Mouse (Mus musculus): ENCODE measurements around the gene Pnpla2. TPM values are rescaled to one million over a fixed set of nuclear protein-coding genes. Genes with fewer than 3 reads are reported as not detected.

Pnpla2 gene
- total RNA-seq, 2 experiments from 2014 or later = 119 to 151 TPM

DNA sequence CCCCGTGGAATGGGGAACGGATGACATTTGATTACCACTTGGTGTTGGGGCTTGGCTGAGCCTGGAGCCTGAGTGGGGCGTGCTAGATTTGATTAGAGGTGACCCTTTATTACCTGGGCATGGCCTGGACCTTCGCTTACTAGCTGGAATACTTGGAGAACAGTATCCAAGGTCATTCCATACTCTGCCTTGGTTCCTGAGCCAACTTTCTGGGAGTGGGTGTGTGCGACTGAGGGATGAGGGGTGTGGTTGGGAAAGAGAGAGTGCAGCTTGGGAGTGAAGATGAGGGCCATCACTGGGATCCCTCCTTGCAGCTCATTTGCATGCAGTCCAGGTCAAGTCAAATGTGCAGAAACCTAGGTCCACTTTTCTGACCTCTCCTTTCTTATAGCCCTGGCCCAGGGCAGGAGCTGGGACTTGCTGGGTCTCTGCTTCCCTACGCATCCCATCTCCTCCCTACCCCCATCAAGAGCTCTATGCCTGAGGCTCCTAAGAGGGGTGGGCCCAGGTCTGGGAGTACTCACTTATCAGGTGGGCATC, 28.2 kb downstream of the Pnpla2 start:
- DNase-seq = no peak

DNA sequence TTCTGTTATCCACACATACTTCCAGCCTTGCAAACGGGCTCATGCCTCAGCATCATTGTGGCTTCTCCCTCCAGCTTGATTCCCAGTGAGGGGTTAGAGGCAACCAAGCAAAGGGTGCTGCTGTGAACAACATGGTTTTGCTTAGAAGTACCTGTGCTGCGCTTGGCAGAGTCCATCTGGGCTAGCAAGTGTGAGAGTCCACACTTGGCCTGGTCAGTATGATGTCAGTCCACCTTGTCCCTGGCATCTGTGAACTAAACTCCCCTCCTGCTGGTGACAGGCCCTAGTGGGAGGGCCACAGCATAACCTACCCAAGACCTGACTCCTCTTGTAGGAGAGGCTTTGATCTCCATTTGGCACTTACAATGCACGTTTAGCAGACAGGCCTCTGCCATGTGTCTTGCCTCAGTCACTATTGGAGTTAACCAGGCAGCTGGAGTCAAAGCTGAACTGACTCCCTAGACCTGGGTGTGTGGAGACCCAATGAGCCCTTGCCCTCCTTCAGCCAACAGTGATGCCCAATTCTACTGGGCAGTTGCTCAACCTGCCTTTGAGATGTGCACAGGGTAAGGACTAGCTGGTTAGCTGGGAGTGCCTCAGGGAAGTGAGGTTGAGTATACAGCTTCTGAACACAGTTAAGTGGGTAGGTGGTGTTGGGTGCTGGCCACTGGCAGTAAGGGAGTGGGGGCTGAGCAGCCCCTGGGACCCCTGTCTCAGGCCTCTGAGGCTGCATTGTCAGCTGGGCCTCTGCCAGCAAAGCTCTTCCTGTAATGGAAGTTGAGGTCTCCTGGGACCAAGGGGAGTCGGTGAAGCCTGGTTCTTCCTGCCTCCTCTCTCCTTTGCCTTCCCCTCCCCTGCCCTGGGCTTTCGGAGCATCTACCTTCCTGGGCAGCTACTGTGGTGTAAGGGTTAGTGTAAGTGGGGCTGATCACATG, 29.5 kb downstream of the Pnpla2 start:
- DNase-seq = no peak

GRCm38 (mm10) chr7:141485186-141485585, 30.2 kb downstream of the Pnpla2 start:
- DNase-seq = no peak

- no peak for DNase-seq
These were observed 30.6 kb downstream of the Pnpla2 start for GRCm38 (mm10) chr7:141485606-141486005.

DNA sequence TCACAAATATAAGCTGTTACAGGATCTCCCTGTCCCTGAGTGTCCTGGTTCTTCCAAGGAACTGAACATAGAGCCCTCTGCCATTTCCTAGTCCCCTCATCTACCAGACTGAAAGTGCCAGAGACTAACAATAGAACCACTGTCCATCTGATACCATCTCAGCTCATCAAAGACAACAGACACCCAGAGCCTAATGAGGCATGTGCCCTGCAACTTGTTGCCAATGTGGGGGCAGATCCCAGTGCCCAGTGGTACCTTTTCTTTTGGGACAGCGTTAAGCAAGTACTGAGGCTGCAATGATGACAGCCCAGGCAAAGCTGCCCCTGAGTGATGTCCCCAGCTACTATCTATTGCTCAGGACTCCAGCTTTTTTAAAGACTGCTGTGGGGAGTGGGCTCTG, 31.2 kb downstream of the Pnpla2 start:
- no peak for DNase-seq

DNA sequence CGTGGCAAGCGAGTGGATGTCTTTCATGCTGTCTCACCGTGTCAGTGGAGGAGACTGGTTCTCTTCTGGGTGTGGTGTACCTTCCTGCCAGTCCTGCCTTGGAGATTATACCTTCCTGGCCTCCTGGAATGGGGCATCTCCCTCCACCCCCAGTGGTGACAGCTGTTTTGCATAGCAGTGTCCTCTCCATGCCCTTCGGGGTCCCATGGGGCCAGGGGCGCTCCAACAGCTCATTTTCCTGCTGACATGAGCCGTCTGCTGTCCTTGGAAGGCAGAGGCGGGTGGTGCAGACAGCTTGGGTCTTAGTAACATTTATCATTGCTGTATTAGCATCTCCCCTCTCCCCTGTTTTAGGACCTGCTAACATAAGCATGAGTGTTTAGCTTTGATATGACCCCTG, 32.1 kb downstream of the Pnpla2 start:
- DNase-seq = no peak

DNA sequence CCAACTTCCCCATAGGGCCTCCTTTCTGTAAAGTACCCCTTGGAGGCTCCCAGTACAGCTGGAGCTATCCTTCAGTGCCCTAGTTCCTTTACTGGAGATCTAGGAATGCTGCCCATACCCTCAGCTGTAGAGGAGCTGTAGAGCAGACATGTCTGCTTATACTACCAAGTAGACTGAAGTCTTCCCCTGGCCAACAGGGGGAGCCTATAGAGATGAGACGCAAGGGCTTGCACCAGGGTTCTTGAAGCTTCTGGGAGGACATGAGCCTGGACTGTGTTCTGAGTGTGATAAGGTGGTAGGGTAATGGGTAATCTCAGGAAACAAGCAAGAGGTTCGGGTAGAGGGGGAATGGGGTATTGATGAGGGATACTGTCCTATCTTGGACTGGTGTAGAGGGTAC, 36.2 kb downstream of the Pnpla2 start:
- no peak for DNase-seq

DNA sequence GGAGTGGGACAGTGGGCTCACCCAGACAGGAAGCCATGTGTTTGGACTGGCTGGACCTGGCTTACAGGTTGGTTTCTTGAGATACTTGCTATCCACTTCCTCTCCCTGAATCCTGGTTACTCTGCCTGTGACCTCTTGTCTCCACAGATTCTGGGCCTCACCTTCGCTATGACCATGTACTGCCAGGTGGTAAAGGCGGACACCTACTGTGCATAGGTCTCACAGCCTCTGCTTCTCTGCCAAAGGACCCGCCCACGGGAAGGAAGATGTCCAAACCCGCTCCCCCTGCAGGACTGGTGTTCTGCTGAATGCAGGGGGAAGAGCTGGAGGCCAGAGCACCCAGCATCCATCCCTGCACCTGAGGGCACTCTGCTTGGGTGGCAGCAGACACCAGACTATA, 37.7 kb downstream of the Pnpla2 start:
- no peak for DNase-seq

DNA sequence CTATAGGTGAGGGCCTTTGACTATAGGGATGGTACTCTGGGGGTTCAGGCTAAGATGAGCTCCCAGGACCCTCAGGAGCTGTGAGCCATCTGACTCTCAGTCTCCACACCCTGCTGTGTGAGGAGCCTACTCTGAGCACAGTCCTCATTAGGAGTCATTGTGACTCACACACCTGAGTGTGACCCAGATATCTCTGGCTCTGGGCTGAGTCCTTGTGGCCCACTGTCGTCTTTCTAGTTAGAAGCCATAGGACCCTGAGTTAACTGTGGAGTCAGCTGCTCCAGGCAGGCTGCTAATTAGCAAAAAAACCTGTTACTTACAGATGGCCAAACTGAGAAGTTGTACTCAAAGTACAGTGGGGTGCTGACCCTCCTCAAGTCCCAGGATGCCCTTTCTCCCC, 38.7 kb downstream of the Pnpla2 start:
- no peak for DNase-seq

DNA sequence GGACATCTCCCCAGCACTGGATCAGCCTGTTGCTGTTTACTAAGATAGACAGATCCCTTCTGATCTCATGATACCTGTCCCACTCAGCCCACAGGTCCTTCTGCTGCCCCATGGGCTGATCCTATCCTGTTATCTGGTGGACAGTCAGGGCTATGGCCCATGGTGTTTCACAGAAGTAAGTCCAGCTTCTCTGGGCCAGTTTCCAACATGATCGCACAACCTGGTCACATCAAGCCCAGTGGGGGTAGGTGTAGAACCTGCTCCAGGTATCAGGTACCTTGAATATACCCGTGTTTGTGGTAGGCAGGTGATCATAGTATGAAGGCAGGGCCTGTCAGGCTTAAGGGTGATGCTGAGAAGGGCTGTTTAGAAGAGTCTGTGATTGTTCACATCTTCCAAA, 40.4 kb downstream of the Pnpla2 start:
- no peak for DNase-seq

DNA sequence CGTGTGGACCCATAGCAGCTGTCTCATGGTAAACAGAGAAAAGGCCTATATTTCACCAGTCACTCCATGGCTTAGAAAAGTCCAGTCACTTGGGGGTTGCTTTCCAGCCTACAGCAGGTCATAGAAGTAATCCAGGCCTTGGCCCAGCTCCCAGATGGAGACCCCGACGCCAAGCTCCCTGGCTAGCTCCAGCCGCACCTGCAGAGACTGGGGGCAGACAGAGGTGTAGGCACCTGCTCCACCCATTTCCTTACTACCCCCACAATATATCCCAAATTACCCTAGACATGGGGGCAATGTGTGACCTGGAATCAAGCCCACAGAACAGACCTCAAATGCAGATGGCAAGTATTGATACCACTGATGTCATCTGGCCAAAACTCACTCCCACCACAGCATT, 40.9 kb downstream of the Pnpla2 start:
- DNase-seq = no peak

GRCm38 (mm10) chr7:141497600-141497999, 42.6 kb downstream of the Pnpla2 start:
- DNase-seq = no peak

DNA sequence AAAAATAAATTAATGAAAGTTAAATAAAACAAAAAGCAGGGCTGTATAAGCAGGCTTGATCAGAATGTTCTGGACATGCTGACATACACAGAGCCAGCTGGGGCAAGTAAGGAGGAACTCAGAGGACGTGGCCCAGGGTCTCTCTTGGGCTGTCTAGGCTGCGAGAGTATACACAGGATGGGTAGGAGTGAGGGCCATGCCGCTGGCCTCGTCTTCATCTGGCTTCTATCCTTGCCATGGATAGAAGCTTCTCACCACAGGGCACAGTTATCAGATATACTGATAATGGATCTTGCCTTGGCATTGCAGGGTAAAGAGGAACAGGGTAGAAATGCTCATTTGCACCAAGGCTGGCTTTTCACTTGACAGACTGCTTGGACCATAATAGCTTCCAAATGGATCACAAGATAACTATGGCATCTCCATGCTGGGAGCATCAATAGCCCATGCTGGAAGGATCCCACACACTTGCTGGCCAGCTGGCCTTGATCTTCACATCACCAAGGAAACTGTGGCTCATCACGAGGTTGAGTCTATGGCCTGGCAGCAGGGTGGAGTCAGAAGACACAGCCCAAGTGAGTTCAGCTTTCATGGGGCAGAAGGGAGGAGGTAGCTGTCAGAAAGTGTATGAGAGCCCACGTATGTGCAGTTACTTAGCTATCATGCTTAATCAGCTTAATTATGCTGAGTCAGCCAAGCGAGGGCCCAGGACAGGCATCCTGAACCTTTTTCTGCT, 47.0 kb downstream of the Pnpla2 start:
- no peak for DNase-seq

DNA sequence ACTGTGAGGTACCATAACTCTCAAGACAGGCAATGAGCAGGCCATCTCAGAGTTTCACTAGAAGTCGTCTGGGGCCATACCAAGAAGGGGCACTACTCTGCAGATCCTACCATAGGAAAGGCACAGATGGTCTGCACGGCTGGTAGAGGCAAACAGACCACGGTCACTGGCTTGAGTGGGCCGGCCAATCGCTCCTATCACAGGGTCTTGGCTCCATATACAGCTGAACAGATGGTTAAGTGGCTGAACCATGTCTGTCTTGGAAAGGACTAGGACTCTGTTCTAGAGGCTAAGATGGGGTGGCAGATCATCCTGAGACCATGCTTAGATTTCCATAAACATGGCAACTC, 47.5 kb downstream of the Pnpla2 start:
- DNase-seq = no peak

DNA sequence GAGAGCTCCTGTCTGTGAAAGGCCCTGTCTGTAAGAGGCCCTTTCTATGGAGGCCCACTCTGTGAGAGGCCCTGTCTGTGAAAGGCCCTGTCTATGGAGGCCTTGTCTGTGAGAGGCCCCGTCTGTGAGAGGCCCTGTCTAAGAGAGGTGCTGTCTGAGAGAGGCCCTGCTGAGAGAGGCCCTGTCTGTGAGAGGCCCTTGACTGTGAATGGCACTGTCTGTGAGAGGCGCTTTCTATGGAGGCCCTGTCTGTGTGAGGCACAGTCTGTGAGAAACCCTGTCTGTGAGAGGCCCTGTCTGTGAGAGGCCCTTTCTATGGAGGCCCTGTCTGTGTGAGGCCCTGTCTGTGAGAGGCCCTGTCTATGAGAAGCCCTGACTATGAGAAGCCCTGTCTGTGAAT, 51.3 kb downstream of the Pnpla2 start:
- DNase-seq = no peak

DNA sequence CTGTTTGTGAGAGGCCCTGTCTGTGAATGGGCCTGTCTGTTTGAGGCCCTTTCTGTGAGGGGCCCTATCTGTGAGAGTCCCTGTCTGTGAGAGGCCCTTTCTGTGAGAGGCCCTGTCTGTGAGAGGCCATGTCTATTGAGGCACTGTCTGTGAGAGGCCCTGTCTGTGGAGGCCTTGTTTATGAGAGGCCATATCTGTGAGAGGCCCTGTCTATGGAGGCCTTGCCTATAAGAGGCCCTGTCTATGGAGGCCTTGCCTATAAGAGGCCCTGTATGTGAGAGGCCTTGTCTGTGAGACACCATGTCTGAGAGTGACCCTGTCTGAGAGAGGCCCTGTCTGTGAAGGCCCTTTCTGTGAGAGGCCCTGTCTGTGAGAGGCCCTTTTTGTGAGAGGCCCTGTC, 53.2 kb downstream of the Pnpla2 start:
- DNase-seq = no peak

DNA sequence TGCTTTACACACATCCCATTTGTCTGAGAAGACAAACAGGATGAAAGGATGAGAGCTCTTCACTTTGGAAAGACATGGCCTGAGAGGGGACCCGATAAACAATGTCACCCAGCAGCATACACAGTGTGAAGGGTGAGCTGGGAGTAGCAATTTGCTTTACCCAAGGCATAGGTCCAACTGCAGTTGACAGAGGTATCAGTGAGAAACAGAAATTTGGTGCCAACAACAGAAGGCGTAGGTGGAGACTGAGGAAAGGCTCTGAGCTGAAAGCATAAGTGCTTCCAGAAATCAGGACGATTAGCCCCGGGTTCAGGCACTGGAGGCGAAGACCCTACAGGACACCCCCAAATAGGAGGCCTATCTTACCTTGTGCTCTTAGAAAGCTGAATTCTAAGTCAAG, 55.2 kb downstream of the Pnpla2 start:
- DNase-seq = no peak

Other genes with a start within 250 kb of the Pnpla2 start
- gene Lmntd2, start 241.1 kb upstream of the Pnpla2 start, total RNA-seq (2021) = not detected
- gene Rassf7, start 239.3 kb upstream of the Pnpla2 start, total RNA-seq (2021) = 1 to 10 TPM; 2.1 to 2.8 TPM
- 10 to 100 TPM; 29.8 to 37.0 TPM for gene Phrf1, start 226.4 kb upstream of the Pnpla2 start, total RNA-seq (2021)
- 1 to 10 TPM in 1 of 2 experiments, under 1 TPM in 1; 0.59 to 1.2 TPM for gene Irf7, start 188.7 kb upstream of the Pnpla2 start, total RNA-seq (2021)
- gene Cdhr5, start 178.4 kb upstream of the Pnpla2 start, total RNA-seq (2021) = 1 to 10 TPM; 1.0 to 1.1 TPM
- 1 to 10 TPM in 1 of 2 experiments, under 1 TPM in 1; 0.99 to 2.5 TPM for gene Sct, start 176.1 kb upstream of the Pnpla2 start, total RNA-seq (2021)
- under 1 TPM; 0.70 to 0.99 TPM for gene Drd4, start 163.2 kb upstream of the Pnpla2 start, total RNA-seq (2021)
- 10 to 100 TPM; 24.6 to 28.7 TPM for gene Deaf1, start 127.5 kb upstream of the Pnpla2 start, total RNA-seq (2021)
- gene Tmem80, start 127.5 kb upstream of the Pnpla2 start, total RNA-seq (2021) = 10 to 100 TPM; 12.1 to 12.8 TPM
- 1 to 10 TPM; 1.5 to 2.3 TPM for gene Eps8l2, start 116.3 kb upstream of the Pnpla2 start, total RNA-seq (2021)
- 100 to 1,000 TPM; 110 to 111 TPM for gene Taldo1, start 63.0 kb upstream of the Pnpla2 start, total RNA-seq (2021)
- gene Gatd1, start 41.1 kb upstream of the Pnpla2 start, total RNA-seq (2021) = 10 to 100 TPM; 12.1 to 13.5 TPM
- 1 to 10 TPM in 1 of 2 experiments, under 1 TPM in 1; 0.66 to 1.4 TPM for gene Cend1, start 25.7 kb upstream of the Pnpla2 start, total RNA-seq (2021)
- 10 to 100 TPM; 14.5 to 25.7 TPM for gene Slc25a22, start 17.3 kb upstream of the Pnpla2 start, total RNA-seq (2021)
- 1 to 10 TPM; 2.4 to 3.2 TPM for gene Pidd1, start 11.2 kb upstream of the Pnpla2 start, total RNA-seq (2021)
- gene Rplp2, start 7.8 kb upstream of the Pnpla2 start, total RNA-seq (2021) = 1,000 to 10,000 TPM in 1 of 2 experiments, 100 to 1,000 TPM in 1; 886 to 1,008 TPM
- 1 to 10 TPM; 8.6 to 9.9 TPM for gene Cracr2b, start 5.9 kb downstream of the Pnpla2 start, total RNA-seq (2021)
- 10 to 100 TPM; 77.7 to 88.5 TPM for gene Cd151, start 12.2 kb downstream of the Pnpla2 start, total RNA-seq (2021)
- gene Polr2l, start 19.9 kb downstream of the Pnpla2 start, total RNA-seq (2021) = 10 to 100 TPM; 43.4 to 49.0 TPM
- gene Tspan4, start 20.0 kb downstream of the Pnpla2 start, total RNA-seq (2021) = 10 to 100 TPM; 18.6 to 21.0 TPM
- gene Chid1, start 84.7 kb downstream of the Pnpla2 start, total RNA-seq (2021) = 10 to 100 TPM; 22.7 to 22.8 TPM
- gene Ap2a2, start 107.0 kb downstream of the Pnpla2 start, total RNA-seq (2021) = 10 to 100 TPM; 45.1 to 48.9 TPM
- gene Muc6, start 200.1 kb downstream of the Pnpla2 start, total RNA-seq (2021) = not detected
- gene Muc2, start 235.1 kb downstream of the Pnpla2 start, total RNA-seq (2021) = under 1 TPM; 0.28 to 0.32 TPM